Mouse (Mus musculus) thymus, adult 2 months (tissue): ENCODE measurements around the gene Gm39566.

ENCODE experiments used
- CTCF ChIP-seq: fragments of 200-500 bp; IDR thresholded peaks from 2 replicates; pipeline ENCODE4 v1.5.1; 2012; ENCODE audit warnings: mild to moderate bottlenecking, control low read depth, low read length, moderate library complexity, borderline replicate concordance; ENCODE audit not compliant: control insufficient read depth, poor library complexity, insufficient read depth; ENCODE audit errors: extremely low read depth
- POLR2A ChIP-seq: fragments of 200-500 bp; IDR thresholded peaks from 2 replicates; pipeline ENCODE4 v1.6.1; 2012; ENCODE audit warnings: mild to moderate bottlenecking, low read length, control low read depth, moderate library complexity; ENCODE audit not compliant: control insufficient read depth, poor library complexity, insufficient read depth; ENCODE audit errors: extremely low read depth

GRCm38 (mm10) chr11:69778258-69778982 is 36.7 kb downstream of the Gm39566 start:
- no peak for TF ChIP-seq CTCF
- no peak for TF ChIP-seq POLR2A
